Mouse (Mus musculus) heart, adult 11 months (tissue): ENCODE data around the gene Hmgcl.
"Not testable (repeated sequence)": the region's sequence is repeated elsewhere in the genome, so short reads cannot be mapped to it uniquely, and the experiment has no call there.

ENCODE experiments used
- DNase-seq: peaks from one replicate; pipeline ENCODE4 v3.0.0; 2022

The Hmgcl gene

DNA sequence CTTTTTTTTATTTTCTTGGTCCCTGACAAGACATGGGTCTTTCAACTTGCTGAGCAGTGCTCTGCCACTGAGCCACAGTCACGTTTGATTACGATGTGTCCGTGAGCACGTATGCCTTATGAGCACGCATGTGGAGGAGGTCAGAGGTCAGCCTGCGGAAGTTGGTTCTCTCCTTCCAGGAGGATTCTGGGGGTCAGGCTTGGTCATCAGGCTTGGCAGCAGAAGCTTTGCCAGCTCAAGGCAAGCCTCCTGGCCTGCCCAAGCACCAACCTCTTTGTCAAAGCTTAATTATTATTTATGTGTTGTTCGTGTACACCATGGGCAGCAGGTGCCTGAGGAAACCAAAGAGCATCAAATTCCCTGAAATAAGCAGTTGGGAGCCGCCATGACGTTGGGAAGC is 17.9 kb upstream of the Hmgcl start:
- DNase-seq: no peak

DNA sequence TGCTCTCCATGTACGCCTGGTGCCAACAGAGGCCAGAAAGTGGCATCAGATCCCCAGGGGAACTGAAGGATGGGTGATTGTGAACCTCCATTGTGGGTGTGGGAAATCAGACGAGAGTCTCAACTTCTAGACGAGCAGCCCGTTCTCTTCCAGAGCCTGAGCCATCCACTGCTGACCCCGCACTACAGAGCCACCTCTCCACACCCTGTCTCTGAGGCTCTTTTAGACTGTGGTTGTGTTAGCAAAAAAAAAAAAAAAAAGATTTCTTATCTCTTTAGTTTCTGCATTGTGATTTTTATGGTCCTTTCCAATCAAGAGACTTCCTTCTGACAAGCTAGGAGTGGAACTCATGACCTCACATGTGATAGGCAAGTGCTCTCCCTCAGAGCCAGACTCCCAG is 16.8 kb upstream of the Hmgcl start:
- DNase-seq: no peak

DNA sequence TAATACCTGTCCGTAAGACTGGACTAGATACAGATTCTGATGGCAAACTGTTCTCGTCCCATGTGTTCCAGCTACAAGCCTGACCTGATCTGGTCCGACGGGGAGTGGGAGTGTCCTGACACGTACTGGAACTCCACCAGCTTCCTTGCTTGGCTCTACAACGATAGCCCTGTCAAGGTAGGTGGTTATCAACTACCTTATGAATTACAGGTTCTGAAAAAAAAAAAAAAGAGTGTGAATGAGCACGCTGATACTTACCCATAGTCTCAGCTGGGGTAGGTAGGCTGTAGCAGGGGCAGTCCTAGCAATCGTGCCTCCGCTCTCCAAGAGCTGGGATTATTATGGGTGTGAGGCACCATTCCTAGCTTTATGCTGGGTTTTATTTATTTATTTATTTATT is 16.4 kb upstream of the Hmgcl start:
- no peak for DNase-seq

DNA sequence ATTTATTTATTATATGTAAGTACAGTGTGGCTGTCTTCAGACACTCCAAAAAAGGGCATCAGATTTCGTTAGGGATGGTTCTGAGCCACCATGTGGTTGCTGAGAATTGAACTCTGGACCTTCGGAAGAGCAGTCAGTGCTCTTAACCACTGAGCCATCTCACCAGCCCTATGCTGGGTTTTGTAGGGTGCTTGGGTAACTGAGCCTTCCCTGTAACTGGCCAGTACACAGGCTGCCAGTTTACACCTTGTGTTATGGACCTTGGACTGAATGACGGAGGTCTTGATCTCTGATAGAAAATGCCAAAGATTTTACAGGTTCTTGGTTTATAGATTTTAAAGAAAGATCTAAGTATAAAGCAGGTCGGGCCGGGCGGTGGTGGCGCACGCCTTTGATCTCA is 16.0 kb upstream of the Hmgcl start:
- no peak for DNase-seq

DNA sequence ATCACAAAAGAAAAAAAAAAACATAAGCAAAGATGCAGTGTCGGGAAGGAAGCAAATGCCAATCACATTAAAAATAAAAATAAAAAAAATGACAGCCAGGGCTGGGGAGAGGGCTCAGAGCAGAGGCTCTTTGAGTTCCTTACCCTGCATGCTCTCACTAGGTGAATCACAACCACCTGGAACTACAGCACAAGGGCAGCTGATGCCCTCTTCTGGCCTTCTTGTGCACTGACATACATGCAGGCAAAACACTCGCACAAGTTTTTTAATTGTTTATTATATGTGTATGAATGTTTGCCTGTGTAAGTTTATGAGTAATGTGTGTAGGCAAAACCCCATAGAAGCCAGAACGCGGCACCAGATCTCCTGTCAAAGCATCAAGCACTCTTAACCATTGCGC is 14.4 kb upstream of the Hmgcl start:
- DNase-seq: no peak

DNA sequence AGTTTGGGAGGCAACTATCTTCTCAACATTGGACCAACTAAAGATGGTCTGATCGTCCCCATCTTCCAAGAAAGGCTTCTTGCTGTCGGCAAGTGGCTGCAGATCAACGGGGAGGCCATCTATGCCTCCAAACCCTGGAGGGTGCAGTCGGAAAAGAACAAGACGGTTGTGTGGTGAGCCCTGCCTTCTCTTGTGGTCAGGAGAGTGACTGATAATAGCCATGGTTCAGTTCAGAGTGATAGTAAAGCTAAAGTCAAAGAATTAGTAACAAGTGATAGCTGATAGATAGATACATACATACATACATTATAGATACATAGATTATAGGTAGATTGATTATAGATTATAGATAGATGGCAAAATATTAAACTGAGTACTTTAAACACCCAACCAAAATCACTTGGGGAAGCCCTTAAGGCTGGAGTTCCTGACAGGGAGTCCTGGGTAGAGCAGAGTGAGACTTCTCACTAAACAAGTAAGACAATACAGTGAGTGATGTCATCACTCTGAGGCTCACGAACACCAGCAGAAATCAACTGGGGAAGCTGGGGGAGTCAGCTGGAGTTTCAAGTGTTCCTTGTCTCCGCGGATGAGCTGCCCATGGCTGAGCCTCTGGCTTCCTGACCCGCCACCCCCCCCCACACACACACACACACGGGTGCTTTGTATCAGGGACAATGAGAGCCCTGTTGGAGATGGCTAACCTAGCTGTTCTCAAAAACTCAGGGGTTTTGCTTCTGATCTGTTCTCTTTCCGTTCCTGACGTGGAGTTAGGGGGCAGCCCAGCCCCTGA is 11.3 kb upstream of the Hmgcl start:
- no peak for DNase-seq

DNA sequence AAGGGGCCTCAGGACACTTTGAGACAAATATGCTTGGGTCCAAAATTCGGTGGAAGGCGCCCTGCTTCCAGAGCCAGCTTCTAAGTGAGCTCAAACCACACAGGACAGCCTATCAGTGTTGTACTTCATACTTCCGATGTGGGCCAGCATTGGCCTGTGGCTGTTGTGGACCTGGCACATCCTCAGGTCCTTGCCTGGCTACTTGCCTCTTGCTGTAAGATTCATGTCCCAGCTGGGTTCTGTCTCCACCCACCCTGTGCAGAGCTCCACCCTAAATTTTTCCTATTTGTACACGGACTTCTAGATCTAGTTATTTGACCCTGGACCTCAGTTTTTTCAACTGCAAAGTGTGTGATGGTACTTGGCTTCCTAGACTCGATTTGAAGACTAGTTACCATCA is 10.7 kb upstream of the Hmgcl start:
- DNase-seq: peak; percentile 97

DNA sequence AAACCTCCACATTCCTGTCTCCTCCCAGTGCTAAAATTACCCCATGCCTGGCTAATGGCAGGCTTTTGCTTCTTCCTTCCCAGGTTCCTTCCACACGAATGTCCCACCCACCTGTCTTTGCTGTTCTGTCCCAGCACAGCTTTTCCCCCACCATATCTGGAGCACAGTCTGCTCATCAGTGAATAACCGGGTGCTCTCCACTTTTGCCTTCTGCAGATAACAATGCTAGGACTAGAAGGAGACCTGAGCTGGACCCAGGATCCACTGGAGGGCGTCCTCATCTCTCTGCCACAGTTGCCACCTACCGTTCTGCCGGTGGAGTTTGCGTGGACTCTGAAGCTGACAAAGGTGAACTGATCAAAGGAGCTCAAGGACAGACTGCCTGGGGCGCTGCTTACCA is 7.4 kb upstream of the Hmgcl start:
- no peak for DNase-seq

DNA sequence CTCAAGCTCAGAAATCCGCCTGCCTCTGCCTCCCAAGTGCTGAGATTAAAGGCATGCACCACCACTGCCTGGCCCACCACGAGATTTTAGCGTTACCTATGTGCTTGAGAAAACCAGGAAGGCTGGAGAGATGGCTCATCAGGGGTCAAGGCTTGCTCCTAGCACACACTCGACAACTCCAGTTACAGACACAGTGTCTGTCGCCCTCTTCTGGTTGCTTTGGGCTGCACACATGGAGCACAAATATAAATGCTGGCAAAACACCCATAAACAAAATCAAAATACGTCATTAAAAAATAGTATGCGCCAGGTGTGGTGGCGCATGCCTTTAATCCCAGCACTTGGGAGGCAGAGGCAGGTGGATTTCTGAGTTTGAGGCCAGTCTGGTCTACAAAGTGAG is 5.2 kb upstream of the Hmgcl start:
- not testable (repeated sequence) for DNase-seq

DNA sequence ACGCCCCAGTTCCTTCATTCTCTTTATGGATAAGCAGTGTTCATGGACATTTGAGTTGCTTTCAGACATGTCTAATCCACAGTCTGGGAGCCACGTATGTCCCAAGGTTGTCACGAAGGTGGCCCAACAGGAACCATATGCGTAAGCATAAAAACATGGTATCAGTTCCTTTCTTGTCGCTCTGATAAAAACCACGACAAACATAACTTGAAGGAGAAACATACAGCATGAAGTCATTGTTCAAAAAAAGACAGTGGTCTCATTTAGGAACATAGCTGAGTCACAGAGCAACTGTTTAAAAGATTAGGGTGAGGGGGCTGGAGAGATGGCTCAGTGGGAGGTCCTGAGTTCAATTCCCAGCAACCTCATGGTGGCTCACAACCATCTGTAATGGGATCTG is 4.1 kb upstream of the Hmgcl start:
- no peak for DNase-seq

DNA sequence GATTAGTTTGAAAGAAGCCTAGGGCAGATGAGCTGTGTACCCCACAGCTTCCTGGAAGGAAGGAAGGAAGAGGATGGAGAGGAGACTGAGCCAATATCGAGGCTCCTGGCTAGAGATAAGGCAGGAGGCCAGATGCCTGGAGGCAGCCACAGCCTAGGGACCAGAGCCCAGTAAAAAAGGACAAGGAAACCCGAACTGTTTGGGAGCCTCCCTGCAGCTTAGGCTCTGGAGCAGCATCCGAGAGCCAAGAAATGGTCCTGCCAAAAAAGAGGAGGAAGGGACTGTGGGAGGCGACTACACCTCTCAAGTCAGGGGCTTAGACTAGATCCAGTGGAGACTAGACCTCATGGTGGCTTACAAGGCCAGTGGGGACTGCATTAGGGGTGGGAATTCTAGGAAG is 2.9 kb upstream of the Hmgcl start:
- peak; percentile 97 for DNase-seq

DNA sequence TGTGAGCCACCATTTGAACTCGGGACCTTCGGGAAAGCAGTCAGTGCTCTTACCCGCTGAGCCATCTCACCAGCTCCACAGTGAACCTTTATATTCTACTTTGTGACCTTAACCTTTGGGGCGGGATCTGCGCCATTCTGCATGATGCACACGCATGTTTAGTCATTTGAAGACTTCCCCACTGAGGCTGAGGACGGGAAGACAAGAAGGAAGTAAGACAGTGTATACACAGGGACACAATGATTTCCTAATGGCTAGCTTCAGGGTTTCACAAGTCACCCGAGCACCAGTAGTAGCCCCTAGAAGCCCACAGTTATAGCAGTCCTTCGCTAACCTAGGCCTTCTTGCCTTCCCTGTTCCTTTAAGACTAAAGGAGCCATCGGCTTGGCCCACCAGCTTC is 542 bp upstream of the Hmgcl start:
- no peak for DNase-seq

DNA sequence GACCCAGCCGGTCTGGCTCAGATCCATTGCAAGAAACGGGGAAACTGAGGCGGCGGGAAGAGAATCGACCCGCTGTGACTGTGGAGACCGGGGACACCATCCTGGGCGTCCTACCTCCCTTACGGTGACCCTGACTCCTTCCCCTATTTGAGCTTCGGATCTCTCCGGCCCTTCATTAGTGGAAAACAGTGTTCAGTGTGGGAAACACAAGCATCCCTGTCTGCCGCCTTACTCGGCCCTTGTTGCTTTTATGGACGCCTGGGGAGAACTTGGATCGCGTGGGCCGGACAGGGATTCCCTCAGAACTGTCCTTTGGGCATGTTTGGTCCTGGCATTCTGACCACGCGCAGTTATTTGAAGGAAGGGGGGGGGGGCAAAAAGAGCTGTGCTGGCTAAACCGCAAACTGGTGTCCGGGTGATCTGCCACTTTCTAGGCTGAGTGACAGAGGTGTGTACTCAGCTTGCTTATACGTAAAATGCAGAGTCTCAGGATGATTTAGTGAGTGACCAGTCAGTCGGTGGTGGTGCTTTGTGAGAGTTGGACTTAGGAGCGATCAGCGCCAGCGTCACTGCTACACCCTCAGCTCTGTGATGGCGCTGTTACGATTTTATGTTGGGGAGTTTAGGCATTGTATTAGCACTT is 532 bp downstream of the Hmgcl start:
- peak; percentile 93 for DNase-seq

DNA sequence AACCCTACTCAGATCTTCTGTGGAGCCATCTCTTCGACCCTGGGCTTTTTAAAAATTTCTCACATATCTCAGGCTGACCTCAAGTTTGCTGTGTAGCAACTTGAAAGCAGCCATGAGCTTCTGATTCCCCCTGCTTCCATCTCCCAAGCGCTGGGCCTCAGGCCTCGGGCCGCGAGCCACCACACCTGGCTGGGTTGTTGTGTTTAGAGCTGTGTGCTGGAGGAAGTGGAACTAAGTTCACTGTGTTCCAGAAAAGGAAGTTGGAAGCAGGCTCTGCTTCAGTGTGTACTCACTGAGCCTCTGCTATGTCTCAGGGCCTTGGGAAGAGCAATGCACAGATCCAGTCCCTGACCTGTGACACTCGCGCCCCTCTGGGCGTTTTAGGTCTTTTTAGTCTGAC is 1.9 kb downstream of the Hmgcl start:
- DNase-seq: peak; percentile 95

DNA sequence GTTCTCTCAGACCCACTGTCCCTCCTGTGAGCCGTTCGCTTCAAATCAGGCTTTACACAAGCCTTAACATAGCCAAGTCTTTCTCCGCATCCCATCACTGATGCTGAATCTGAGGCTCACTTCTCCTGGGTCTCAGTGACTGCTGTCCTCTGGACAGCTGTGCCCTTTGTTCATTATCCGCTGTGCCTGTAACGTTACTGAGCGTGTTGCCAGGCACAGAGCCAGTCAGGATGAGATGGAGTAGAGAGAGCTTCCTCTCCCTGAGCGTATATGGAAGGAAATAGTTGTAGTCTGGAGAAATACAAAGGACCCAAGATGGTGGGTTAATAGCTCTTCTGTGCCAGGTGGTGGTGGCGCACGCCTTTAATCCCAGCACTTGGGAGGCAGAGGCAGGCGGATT is 3.2 kb downstream of the Hmgcl start:
- peak; percentile 96 for DNase-seq

DNA sequence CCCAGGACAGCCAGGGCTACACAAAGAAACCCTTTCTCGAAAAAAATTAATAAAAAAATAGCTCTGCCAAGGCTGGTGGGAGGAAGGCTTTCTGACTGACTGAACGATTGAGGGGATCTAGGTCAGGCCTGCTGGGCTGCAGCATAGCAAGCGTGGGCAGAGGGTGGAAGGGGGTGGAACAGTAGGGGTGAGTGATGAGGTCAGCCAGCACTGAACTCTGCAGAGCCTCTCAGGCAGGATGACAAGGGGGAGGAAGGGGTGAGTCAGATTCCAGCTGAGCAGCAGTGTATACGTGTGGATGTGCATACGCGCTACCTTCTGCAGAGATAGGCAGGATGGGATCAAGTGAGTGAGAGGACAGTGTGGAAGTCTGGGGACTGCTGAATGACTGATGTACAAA is 3.7 kb downstream of the Hmgcl start:
- DNase-seq: peak; percentile 94

DNA sequence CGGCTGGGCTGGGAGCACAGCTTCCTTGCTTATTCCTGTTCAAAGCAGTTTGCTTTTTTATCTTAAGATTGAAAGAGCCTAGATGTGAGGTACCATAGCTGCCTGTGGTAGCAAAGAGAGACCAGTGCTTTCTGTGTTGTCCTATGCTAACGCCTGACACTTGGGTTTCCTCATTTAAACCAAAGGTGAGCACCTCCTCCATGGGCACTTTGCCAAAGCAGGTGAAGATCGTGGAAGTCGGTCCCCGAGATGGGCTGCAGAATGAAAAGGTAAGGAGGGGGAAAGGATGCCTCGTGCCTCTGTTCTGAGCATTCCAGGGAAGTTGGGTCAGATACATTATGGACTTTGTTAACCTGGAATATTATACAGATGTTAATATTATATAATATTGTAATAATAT is 4.1 kb downstream of the Hmgcl start:
- DNase-seq: no peak

DNA sequence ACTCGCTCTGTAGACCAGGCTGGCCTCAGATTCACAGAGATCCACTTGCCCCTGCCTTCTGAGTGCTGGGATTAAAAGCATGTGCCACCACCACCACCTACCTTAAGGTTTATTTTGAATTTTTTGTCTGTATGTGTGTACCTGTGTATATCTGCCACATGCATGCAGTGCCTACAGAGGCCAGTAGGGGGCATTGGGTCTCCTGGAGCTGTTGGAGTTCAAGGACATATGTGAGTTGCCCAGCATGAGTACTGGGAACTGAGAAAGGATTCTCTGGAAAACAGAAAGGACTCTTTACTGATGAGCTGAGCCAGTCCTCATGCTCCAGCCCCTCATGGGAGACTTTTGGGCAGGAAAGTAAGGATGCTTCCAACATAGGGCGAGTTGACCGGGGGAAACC is 5.3 kb downstream of the Hmgcl start:
- DNase-seq: no peak

DNA sequence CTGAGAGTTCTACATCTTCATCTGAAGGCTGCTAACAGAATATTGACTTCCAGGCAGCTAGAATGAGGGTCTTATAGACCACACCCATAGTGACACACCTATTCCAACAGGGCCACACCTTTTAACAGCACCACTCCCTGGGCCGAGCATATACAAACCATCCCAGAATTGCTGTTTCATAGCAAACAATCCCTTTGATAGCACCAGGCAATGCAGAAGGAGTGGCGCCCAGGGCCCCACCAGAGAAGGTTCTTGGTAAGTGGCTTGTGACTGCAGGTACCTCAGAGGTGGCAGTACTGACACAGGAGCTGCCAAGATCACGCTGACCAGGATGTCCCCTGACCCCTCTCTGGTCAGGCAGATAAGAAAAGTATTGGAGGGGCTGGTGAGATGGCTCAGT is 6.9 kb downstream of the Hmgcl start:
- no peak for DNase-seq

DNA sequence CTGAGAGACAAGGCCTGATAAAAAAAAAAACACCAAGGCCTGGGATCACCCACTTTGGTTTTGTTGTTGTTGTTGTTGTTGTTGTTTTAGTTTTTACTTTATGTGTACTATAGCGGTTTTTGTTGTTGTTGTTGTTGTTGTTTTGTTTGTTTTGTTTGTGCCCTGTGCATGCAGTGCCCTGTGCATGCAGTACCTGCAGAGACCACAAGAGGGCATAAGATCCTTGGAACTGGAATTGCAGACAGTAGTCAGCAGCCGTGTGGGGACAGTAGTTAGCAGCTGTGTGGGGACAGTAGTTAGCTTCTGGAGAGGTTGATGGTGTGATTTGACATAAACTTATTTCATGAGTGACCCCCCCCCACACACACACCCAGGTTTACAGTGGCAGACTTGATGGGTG is 8.0 kb downstream of the Hmgcl start:
- DNase-seq: peak; percentile 93

DNA sequence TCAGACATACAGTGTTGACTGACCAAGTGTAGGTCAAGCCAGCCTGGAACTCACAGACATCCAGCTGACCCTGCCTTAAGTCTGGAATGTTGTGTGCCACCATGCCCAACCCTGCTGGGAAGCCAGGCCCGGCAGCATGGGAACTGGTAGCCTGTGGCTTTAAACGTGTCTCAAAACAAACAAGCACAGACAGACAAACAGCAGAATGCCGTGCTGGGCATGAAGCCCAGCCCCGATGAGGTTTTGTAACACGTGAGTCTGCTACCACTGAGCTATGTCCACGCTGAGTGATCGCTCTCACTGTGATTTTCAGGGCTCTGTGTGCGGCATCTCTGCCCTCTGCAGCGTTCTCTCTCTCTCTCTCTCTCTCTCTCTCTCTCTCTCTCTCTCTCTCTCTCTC is 9.6 kb downstream of the Hmgcl start:
- DNase-seq: no peak

DNA sequence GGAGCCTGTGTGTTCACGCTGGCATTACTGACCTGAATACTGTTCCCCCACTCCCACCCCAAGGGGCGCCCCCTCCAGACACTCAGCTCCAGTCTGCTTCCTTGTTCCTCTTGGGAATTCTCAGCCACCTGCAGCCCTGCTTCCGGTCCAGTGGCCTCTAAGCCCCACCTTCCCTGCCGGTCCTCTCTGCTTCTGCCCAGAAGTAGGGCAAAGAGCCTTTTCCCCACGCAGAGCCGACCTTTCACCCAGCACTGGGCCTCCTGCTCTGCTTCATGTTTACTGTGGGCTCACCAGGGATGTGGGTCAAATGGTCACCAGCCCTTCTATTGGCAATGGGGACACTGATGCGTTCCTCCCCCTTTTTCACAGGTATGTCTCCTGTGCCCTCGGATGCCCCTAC is 12.1 kb downstream of the Hmgcl start:
- peak; percentile 91 for DNase-seq

DNA sequence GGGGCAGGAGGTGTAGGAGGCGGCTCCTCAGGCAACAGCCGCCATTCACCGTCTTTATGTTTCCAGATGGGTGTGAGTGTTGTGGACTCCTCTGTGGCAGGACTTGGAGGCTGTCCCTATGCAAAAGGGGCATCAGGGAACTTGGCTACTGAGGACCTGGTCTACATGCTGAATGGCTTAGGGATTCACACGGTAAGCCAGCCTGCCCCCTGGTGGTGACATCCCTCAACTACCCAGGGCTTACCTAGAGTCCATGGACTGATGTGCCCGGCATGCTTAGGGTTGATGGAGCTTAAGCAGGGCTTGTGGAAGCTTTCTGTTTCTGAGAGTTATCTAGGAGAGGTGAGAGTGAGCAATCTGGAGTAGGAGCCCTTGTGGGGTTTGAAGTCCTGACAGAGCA is 14.5 kb downstream of the Hmgcl start:
- peak; percentile 95 for DNase-seq

DNA sequence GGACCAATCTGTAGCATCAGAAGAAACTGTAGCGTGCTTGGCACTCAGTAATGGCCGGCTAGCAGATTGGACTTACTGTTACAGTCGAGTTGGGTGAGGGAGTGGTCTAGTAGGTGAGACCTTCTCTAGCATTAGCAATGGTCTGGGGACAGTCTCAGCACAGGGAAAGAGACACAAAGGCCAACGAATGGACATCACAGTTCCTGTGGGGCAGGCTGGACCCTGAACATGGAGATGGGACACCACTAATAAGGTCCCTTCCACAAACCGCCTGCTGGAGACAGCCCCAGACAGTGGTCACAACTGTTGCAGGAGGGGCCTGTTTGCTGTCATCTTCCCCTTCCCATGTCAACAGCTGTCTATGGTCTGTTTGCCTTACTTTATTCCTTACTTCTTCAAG is 15.5 kb downstream of the Hmgcl start:
- no peak for DNase-seq

DNA sequence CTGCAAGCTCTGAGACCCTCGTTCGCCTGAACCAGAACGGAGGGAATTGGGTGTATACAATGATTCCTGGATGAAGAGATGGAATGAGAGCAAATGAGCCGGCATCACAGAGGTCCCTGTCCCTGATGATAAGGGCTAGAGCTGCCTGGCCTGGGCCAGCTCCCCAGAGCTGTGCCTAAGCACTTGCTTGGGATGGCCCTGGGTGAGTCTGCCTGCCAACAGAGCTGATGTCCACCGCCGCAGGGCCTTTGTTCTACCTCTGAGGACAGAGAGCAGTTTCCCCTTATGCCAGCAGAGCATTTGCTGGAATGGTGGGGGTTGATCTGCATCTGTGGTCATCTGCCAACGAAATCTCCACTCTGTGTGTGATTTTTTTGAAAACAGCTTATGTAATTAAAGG is 15.9 kb downstream of the Hmgcl start:
- DNase-seq: peak; percentile 94
